Mouse (Mus musculus): ENCODE measurements around the gene Kat8.
A peak's percentile ranks its signal among the peaks of the same experiment; 100 is the strongest.
"Not testable (repeated sequence)": the region's sequence is repeated elsewhere in the genome, so short reads cannot be mapped to it uniquely, and the experiment has no call there.

Kat8 gene

GRCm38 (mm10) chr7:127932273-127933031, 20.1 kb downstream of the Kat8 start:
- peak; percentile 64 for DNase-seq

GRCm38 (mm10) chr7:127934075-127934474, 21.8 kb downstream of the Kat8 start:
- DNase-seq = no peak

GRCm38 (mm10) chr7:127935028-127935722, 22.9 kb downstream of the Kat8 start:
- DNase-seq = peak; percentile 96

- DNase-seq = no peak
Measured at GRCm38 (mm10) chr7:127935748-127936159, 23.4 kb downstream of the Kat8 start.

GRCm38 (mm10) chr7:127936216-127936884, 24.0 kb downstream of the Kat8 start:
- no peak for DNase-seq

GRCm38 (mm10) chr7:127942097-127942496, 29.8 kb downstream of the Kat8 start:
- not testable (repeated sequence) for DNase-seq

- peak; percentile 49 for DNase-seq
Measured at GRCm38 (mm10) chr7:127944614-127945013, 32.3 kb downstream of the Kat8 start.

- no peak for DNase-seq
Measured at GRCm38 (mm10) chr7:127946470-127947023, 34.2 kb downstream of the Kat8 start, which contains the start of gene Prss36. Gene Prss36 (minus strand): TSS chr7:127946725.

- DNase-seq = no peak
Measured at GRCm38 (mm10) chr7:127952864-127953581, 40.7 kb downstream of the Kat8 start.

- DNase-seq = no peak
Measured at GRCm38 (mm10) chr7:127959364-127959763, 47.0 kb downstream of the Kat8 start.

- DNase-seq = peak; percentile 44
Measured at GRCm38 (mm10) chr7:127966371-127966918, 54.1 kb downstream of the Kat8 start.

- DNase-seq = peak; percentile 96
Measured at GRCm38 (mm10) chr7:127967004-127967921, 54.9 kb downstream of the Kat8 start, which contains the start of gene Fus. Gene Fus (plus strand): TSS chr7:127967457.

GRCm38 (mm10) chr7:127967922-127968828, 55.9 kb downstream of the Kat8 start:
- peak; percentile 90 for DNase-seq

- no peak for DNase-seq
Measured at GRCm38 (mm10) chr7:127974413-127974930, 62.2 kb downstream of the Kat8 start.

Data from embryo, embryonic 11 days (tissue).